Mouse (Mus musculus): ENCODE measurements around the gene Yeats4.

- TF ChIP-seq POLR2A (IDR thresholded peaks at IDR 0.05; ENCODE audit: borderline replicate concordance, control insufficient read depth, low read depth, low read length) (no peak), CTCF (IDR thresholded peaks at IDR 0.05; ENCODE audit: control insufficient read depth, insufficient read depth, low read length) (no peak)
Measured at GRCm38 (mm10) chr10:117202981-117203557, 21.2 kb downstream of the Yeats4 start.

All from bone marrow, adult 2 months (tissue).